Mouse (Mus musculus) ES-CJ7 (cell line): Measurements from ENCODE around the gene Rhod.
"Not testable (repeated sequence)": the region's sequence is repeated elsewhere in the genome, so short reads cannot be mapped to it uniquely, and the experiment has no call there.

Experiments used
- DNase-seq: peaks from one replicate; pipeline ENCODE4 v3.0.0; 2011; ENCODE audit warnings: low read depth, low spot score

Rhod gene

DNA sequence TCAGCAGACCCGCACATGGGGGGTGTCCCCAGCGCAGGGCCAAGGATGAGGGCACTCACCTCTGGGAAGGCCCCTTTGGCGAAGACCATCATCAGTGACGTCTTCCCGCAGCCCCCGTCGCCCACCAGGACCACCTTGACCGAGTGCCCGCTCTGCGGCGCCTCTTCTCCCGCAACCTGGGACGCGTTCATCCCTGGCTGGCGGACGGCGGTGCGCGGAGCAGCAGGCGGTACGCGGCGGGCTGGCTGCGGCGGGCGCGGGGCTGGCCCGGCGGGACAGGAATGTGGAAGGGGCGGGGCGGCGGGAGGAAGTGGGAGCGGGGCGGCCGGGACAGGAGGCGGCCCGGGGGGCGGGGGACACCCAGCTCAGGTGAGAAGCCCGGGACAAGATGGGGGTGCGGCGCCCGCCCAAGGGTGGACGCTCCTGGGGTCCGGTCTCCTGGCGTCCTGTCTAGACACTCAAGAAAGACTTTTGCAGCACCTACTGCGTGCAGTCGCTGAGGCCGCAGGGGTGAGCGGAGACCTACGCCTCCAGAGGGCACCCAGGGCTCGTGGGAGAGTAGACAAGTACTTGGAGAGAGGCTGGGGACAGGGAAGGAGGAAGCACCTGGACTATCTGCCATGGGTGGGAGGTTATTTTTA is at the start of gene Rhod:
Gene Rhod (minus strand): TSS at position 272 of the 641 bp plus-strand sequence.
- no peak for DNase-seq

GRCm38 (mm10) chr19:4487877-4488276 is 48.6 kb upstream of the Rhod start:
- DNase-seq = no peak

DNA sequence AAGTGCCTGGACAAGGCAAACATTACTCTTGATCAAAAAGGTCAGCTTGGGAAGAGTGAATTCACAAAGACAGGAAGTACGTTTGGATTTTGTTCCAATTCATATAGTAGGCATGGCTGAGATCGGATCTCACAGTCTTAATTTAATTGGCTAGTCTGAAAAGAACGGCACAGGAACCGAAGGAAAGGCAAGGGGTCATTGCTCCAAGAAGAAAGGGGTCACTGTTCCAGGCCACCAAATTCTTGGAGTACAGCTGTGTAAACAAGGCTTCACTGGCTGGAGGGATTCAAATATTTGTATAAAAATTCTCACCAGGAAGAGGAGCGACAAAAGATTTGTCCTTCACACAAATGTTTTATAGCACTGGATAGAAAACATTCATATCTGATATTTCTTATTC is 45.8 kb upstream of the Rhod start:
- no peak for DNase-seq

- no peak for DNase-seq
These were observed 43.1 kb upstream of the Rhod start for GRCm38 (mm10) chr19:4482111-4482859.

GRCm38 (mm10) chr19:4481326-4481725 is 42.1 kb upstream of the Rhod start:
- no peak for DNase-seq

DNA sequence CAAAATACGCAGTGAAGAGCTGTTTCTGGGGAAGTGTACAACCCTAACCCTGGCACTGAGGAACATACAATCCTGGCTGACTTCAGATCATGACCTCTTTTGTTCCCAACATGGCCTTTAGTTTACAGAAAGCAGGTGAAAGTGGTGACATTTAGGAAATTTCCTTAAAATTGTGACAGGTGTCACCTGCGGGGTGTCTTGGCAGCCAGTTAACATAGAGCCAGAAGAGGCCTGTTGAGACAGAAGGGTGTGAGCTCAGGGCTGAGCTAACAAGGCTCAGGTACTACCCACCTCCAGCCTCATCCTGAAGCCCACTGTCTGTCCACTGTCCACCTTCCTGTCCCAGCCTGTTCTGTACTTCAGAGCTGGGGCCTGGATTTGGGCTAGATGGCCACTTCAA is 40.8 kb upstream of the Rhod start:
- no peak for DNase-seq

- peak; percentile 77 for DNase-seq
These were observed 38.9 kb upstream of the Rhod start for GRCm38 (mm10) chr19:4478190-4478516.

GRCm38 (mm10) chr19:4477345-4478189 is 38.3 kb upstream of the Rhod start, which contains the start of gene Syt12:
TSS of gene Syt12 (minus strand) at chr19:4477447.
- no peak for DNase-seq

GRCm38 (mm10) chr19:4476601-4477257 is 37.5 kb upstream of the Rhod start:
- peak; percentile 21 for DNase-seq

GRCm38 (mm10) chr19:4475224-4475925 is 36.1 kb upstream of the Rhod start:
- DNase-seq = no peak

DNA sequence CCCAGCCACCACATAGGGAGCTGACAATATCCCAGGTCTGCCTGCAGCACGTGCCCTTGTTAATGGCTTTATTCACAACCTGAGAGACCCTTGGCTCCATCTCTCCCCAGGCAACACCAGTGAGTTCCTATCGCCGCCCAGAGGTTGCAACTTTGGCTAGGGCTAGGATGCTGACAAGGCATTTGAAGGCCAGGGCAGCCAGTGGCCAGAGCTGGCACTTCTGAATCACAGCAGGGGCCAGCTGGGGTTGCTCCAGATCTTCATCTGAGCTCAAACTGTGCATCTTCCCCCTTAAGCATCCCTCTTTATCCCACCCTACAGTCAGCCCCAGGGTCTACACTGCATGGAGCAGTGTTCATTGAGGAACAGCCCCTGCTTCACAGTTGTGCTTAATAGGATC is 35.5 kb upstream of the Rhod start:
- DNase-seq = no peak

DNA sequence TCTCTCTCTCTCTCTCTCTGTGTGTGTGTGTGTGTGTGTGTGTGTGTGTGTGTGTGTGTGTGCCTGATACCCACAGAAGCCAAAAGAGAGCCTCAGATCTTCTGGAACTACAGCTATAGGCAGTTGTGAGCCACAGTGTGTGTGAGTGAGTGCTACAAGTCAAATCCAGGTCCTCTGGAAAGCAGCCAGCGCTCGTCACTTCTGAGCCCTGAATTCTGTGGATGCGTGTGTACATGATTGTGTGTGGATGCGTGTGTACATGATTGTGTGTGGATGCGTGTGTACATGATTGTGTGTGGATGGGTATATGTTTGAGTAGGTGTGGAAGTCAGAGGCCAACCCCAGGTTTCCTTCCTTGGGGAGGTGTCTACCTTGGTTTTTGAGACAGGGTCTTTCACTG is 34.3 kb upstream of the Rhod start:
- no peak for DNase-seq

GRCm38 (mm10) chr19:4468363-4468762 is 29.1 kb upstream of the Rhod start:
- peak; percentile 48 for DNase-seq

- no peak for DNase-seq
These were observed 25.4 kb upstream of the Rhod start for GRCm38 (mm10) chr19:4464666-4465065.

DNA sequence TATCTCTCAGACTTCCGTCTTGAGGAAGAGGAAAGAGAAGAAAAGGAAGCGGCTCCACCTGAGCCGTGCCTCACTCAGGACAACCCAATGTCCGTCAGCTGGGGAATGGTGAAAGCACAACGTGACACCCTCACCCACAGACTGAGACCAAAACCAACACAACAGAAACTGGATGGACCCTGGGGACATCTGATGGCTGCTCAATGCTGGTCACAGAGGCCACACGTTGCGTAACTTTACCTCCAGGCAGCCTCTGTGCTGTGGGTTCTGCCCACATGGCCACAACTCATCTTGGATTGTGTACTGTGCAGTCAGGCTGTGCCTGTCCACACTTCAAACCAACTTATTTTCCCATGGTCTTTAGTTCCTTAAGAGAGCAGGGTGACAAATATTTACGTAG is 22.7 kb upstream of the Rhod start:
- DNase-seq = no peak

GRCm38 (mm10) chr19:4456227-4456626 is 17.0 kb upstream of the Rhod start:
- peak; percentile 72 for DNase-seq

GRCm38 (mm10) chr19:4455071-4455800 is 16.0 kb upstream of the Rhod start:
- no peak for DNase-seq

DNA sequence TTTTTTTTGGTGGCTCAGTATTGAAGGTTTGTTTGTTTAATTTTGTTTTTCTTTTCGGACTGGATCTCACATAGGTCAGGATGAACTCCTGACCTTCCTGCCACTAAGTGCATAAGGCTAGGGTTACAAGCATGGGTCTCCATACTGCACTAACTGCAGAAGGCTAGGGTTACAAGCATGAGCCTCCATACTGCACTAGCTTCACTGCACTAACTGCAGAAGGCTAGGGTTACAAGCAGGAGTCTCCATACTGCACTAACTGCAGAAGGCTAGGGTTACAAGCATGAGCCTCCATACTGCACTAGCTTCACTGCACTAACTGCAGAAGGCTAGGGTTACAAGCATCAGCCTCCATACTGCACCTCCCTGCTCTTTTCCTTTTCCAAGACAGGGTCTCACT is 14.8 kb upstream of the Rhod start:
- DNase-seq = not testable (repeated sequence)

DNA sequence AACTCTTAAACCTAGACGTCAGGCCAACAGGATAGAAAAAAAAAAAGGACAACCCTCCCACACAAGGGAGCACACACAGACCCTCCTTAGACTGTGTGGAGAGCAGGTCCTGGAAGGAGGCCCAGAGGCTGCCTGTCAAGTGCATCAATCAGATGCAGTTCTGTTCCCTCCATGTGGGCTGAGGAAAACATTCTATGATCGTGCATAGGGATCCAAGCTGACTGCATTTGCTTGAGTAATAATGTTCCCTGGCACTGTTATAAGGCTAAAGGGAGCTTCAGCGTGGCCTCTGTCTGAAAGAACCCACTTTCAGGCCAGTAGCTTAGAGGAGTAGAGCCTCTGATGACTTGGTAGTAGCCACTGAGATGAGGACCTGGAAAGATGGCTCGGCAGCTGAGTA is 13.3 kb upstream of the Rhod start:
- DNase-seq = no peak

GRCm38 (mm10) chr19:4451965-4452364 is 12.7 kb upstream of the Rhod start:
- peak; percentile 31 for DNase-seq

- DNase-seq = no peak
These were observed 11.9 kb upstream of the Rhod start for GRCm38 (mm10) chr19:4451098-4451497.
